Mouse (Mus musculus) left cerebral cortex, adult 18-20 months (tissue): Measurements from ENCODE around the gene Cd44. TPM values are rescaled to one million over a fixed set of nuclear protein-coding genes. Genes with fewer than 3 reads are reported as not detected.

ENCODE experiments used
- DNase-seq, 2 experiments: peaks; one replicate each; pipeline ENCODE4 v3.0.0; 2021 to 2022; ENCODE audit warnings: low spot score in 2 of 2, mixed read lengths in 1 of 2
- total RNA-seq, 2 experiments: library from RNA; stranded (reverse); gene quantifications; 2 replicates each; pipeline ENCODE4 v1.2.3; 2021

Gene Cd44
- total RNA-seq, 2 experiments from 2014 or later = 3.2 to 4.7 TPM

- peak in 1 of 2 experiments; percentile 28 for DNase-seq
Observed at GRCm38 (mm10) chr2:102822036-102822435, 79.4 kb downstream of the Cd44 start.

- DNase-seq = no peak
Observed at GRCm38 (mm10) chr2:102820790-102821189, 80.7 kb downstream of the Cd44 start.

- no peak for DNase-seq
Observed at GRCm38 (mm10) chr2:102820225-102820711, 81.2 kb downstream of the Cd44 start.

- no peak for DNase-seq
Observed at GRCm38 (mm10) chr2:102815289-102815809, 86.1 kb downstream of the Cd44 start.

GRCm38 (mm10) chr2:102812756-102813155 lies 88.7 kb downstream of the Cd44 start:
- no peak for DNase-seq

- DNase-seq = no peak
Observed at GRCm38 (mm10) chr2:102809436-102809835, 92.0 kb downstream of the Cd44 start.

GRCm38 (mm10) chr2:102807633-102808032 lies 93.8 kb downstream of the Cd44 start:
- DNase-seq = no peak

- DNase-seq = no peak
Observed at GRCm38 (mm10) chr2:102805761-102806496, 95.5 kb downstream of the Cd44 start.

- no peak for DNase-seq
Observed at GRCm38 (mm10) chr2:102805283-102805682, 96.2 kb downstream of the Cd44 start.

- no peak for DNase-seq
Observed at GRCm38 (mm10) chr2:102804109-102804508, 97.4 kb downstream of the Cd44 start.

- no peak for DNase-seq
Observed at GRCm38 (mm10) chr2:102801899-102802298, 99.6 kb downstream of the Cd44 start.

GRCm38 (mm10) chr2:102798149-102798548 lies 103.3 kb downstream of the Cd44 start:
- no peak for DNase-seq

- DNase-seq = no peak
Observed at GRCm38 (mm10) chr2:102795034-102795433, 106.4 kb downstream of the Cd44 start.

GRCm38 (mm10) chr2:102792804-102793203 lies 108.7 kb downstream of the Cd44 start:
- no peak for DNase-seq

- no peak for DNase-seq
Observed at GRCm38 (mm10) chr2:102791641-102792040, 109.8 kb downstream of the Cd44 start.

GRCm38 (mm10) chr2:102785696-102786095 lies 115.8 kb downstream of the Cd44 start:
- DNase-seq = no peak

GRCm38 (mm10) chr2:102782751-102783150 lies 118.7 kb downstream of the Cd44 start:
- DNase-seq = no peak

GRCm38 (mm10) chr2:102778208-102778607 lies 123.3 kb downstream of the Cd44 start:
- no peak for DNase-seq

GRCm38 (mm10) chr2:102775561-102775960 lies 125.9 kb downstream of the Cd44 start:
- DNase-seq = no peak

GRCm38 (mm10) chr2:102774700-102775099 lies 126.8 kb downstream of the Cd44 start:
- DNase-seq = no peak

GRCm38 (mm10) chr2:102772276-102772675 lies 129.2 kb downstream of the Cd44 start:
- DNase-seq = no peak

GRCm38 (mm10) chr2:102771304-102771703 lies 130.2 kb downstream of the Cd44 start:
- no peak for DNase-seq

- DNase-seq = no peak
Observed at GRCm38 (mm10) chr2:102768267-102768666, 133.2 kb downstream of the Cd44 start.
